Mouse (Mus musculus) intestine, embryonic 14.5 days (tissue): Measurements from ENCODE around the gene Foxp1. TPM values are rescaled to one million over a fixed set of nuclear protein-coding genes. Genes with fewer than 3 reads are reported as not detected.

Experiments
- ATAC-seq: fragments of 200-750 bp; cut with Nextera tagmentation; replicated peaks from 2 replicates; pipeline ENCODE4 v1.8.0; 2017; ENCODE audit warnings: low read depth, moderate number of reproducible peaks, moderate TSS enrichment, moderate library complexity; ENCODE audit not compliant: low FRiP score, low TSS enrichment
- DNase-seq: peaks from one replicate; pipeline ENCODE4 v3.0.0-alpha.2; 2018; ENCODE audit warnings: low spot score
- H3K27ac ChIP-seq: fragments of 300-500 bp; sonication (generic); 2 replicates; pipeline ENCODE4 v1.5.1; 2014; ENCODE audit warnings: low read depth, mild to moderate bottlenecking, control low read depth
- H3K27me3 ChIP-seq: fragments of 300-500 bp; sonication (generic); replicated peaks from 2 replicates; pipeline ENCODE4 v1.6.1; 2014; ENCODE audit warnings: low read length, control low read depth; ENCODE audit not compliant: control insufficient read depth, insufficient read depth
- H3K36me3 ChIP-seq: fragments of 300-500 bp; sonication (generic); 2 replicates; pipeline ENCODE4 v1.6.1; 2014; ENCODE audit warnings: low read length, control low read depth; ENCODE audit not compliant: control insufficient read depth, insufficient read depth
- H3K4me1 ChIP-seq: fragments of 300-500 bp; sonication (generic); replicated peaks from 2 replicates; pipeline ENCODE4 v1.6.1; 2014; ENCODE audit warnings: low read length, control low read depth, mixed read lengths; ENCODE audit not compliant: control insufficient read depth, insufficient read depth
- H3K4me2 ChIP-seq: fragments of 300-500 bp; sonication (generic); 2 replicates; pipeline ENCODE4 v1.6.1; 2014; ENCODE audit warnings: low read length
- H3K4me3 ChIP-seq: fragments of 300-500 bp; sonication (generic); 2 replicates; pipeline ENCODE4 v1.5.1; 2014; ENCODE audit warnings: low read depth, low read length, control low read depth, mixed read lengths
- H3K9ac ChIP-seq: fragments of 300-500 bp; sonication (generic); 2 replicates; pipeline ENCODE4 v1.6.1; 2014; ENCODE audit warnings: mild to moderate bottlenecking, low read length
- H3K9me3 ChIP-seq: fragments of 300-500 bp; sonication (generic); 2 replicates; pipeline ENCODE4 v1.6.1; 2016; ENCODE audit warnings: low read length, control low read depth; ENCODE audit not compliant: control insufficient read depth
- WGBS: fragments of 180-500 bp; shearing (Covaris S2); extraction: QIAGEN DNeasy Blood & Tissue Kit; methylation state at CpG from one replicate; pipeline ENCODE4 v1.1.7; 2014; 5-methylcytosine and 5-hydroxymethylcytosine counted together
- polyA plus RNA-seq: library from polyadenylated mRNA; unstranded; fragments of >200 nt; fragmentation: Nextera tagmentation; extraction: Ambion mirVana; gene quantifications from 2 replicates; pipeline ENCODE4 v1.2.1, GENCODE M21; 2014

The Foxp1 gene
- polyA plus RNA-seq, 1 experiment from 2014 or later, result 133 TPM

DNA sequence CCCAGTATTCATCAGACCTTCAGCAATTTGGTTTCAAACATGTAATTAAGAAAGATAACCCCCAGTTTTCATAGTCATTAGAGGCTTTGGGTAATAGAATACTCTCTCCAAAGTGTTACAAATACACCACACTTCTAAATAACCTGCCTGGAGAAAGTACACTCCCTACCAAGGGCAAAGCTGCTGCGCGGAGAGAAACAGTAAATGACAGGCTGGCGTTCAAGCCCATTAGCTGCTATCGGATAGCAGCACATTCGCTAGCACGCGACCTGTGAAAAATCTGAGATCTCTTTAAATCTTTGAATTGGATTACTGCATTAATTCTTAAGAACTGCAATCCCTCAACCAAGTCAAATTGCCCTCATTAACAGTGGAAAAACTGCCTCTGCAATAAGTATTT lies 418.1 kb downstream of the Foxp1 start:
- DNase-seq (no peak), ATAC-seq (no peak)
- H3K4me1 ChIP-seq, result peaks cover 38% of the 10 kb centered on the region
- H3K27me3 ChIP-seq, result no peaks in the 10 kb centered on the region
- H3K27ac ChIP-seq, result no peak overlapping the region
- no peaks in the 10 kb centered on the region for H3K9me3 ChIP-seq
- H3K4me3 ChIP-seq, result no peak overlapping the region
- H3K36me3 ChIP-seq, result no peaks in the 10 kb centered on the region
- no peak overlapping the region for H3K9ac ChIP-seq
- H3K4me2 ChIP-seq, result no peak overlapping the region
- WGBS, result 77% methylated on average over 7 of the region's 7 CpGs

DNA sequence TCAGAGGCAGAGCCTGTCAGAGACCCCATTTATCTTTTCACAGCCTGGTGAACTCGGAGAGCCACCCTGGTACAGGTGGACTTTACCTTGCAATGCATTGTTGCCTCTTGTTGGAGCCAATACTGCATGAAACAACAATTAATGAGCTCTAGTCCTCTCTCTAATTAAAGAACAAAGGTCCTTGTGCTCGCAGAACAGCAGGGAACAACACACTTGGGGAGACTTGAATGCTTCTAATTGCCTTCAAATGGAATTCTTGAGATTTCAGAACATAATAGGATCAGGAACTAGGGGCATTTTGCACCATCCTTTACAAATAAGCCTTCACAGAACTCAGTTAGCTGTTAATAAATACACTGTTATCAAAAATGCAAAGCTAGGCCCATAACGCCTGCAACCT lies 418.6 kb downstream of the Foxp1 start:
- Histone ChIP-seq H3K4me1 (peaks cover 38% of the 10 kb centered on the region), H3K9me3 (no peaks in the 10 kb centered on the region), H3K9ac (no peak overlapping the region), H3K4me3 (no peak overlapping the region), H3K27me3 (no peaks in the 10 kb centered on the region), H3K27ac (0 out of 2 replicates have a peak overlapping the region, but pooled peaks have one; percentile 16), H3K36me3 (no peaks in the 10 kb centered on the region), H3K4me2 (no peak overlapping the region)
- 63% methylated on average over 3 of the region's 3 CpGs for WGBS
- ATAC-seq, result no peak
- DNase-seq, result no peak

DNA sequence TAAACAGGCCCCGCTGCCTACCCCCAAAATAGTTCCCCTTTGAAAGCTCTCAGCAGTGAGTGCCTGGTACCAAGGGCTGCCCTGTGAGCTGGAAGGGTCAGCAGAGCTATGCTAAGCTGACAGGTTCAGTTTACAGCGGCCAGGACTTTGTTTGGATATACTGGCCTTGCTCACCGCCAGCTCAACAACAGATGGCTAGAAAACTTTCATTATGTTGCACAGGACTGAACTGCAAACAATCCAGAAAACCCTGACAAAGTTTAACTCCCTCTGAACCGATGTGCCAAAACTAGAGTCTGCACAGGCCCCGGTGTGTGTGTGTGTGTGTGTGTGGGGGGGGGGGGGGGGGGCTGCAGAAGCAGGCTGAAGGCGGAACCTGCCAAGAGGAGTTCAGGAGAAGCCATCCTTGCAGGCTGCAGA lies 421.0 kb downstream of the Foxp1 start:
- DNase-seq (peak; percentile 70), ATAC-seq (peak; percentile 51)
- WGBS, result 4% methylated on average over 6 of the region's 6 CpGs
- Histone ChIP-seq H3K36me3 (no peaks in the 10 kb centered on the region), H3K27ac (peak overlapping the region; percentile 80), H3K27me3 (no peaks in the 10 kb centered on the region), H3K4me3 (no peak overlapping the region), H3K9me3 (no peaks in the 10 kb centered on the region), H3K4me2 (peak overlapping the region; percentile 41), H3K4me1 (peaks cover 51% of the 10 kb centered on the region), H3K9ac (peak overlapping the region; percentile 25; the same call in 1 of the 2 replicates)

DNA sequence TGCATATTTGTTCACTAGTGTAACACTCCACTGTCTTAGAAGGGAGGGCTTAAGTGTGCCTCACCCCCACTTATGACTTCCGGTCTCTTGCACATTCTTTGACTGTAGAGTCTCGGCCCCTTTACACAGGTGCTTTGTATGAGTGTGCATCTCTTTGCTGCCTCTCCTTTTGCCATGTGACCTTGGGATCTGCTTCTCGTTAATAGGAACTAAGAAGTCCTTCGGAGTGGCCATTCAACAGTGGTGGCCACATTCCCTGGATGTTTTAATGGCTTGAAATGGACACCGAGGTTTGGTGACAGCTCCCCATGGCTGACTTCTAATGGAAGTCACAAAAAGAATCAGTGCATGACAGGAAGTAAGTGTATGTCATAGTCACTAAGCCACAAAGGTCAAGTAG lies 422.2 kb downstream of the Foxp1 start:
- no peaks in the 10 kb centered on the region for H3K36me3 ChIP-seq
- no peaks in the 10 kb centered on the region for H3K9me3 ChIP-seq
- DNase-seq (no peak), ATAC-seq (no peak)
- H3K27me3 ChIP-seq, result no peaks in the 10 kb centered on the region
- H3K4me3 ChIP-seq, result no peak overlapping the region
- no peak overlapping the region for H3K4me2 ChIP-seq
- WGBS, result 31% methylated on average over 5 of the region's 5 CpGs
- H3K9ac ChIP-seq, result no peak overlapping the region
- peaks cover 53% of the 10 kb centered on the region for H3K4me1 ChIP-seq
- H3K27ac ChIP-seq, result no peak overlapping the region

DNA sequence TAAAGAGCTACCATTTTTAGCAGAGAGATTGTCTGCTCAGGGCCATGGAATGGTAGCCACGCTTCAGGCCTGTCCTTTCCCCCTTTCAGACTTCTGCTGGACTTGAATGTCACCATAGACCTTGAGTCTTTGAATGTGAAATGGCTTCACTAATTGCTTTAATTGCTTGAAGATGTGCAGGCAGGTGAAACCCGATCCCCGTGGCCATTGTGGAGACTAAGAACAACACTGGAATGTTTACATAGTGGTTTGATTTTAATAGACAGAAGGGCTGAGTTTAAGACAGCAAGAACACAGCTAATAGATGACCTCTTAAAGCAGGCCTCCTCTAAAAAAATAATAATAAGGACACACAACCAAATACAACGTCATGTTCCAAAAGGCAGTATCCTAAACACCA lies 422.7 kb downstream of the Foxp1 start:
- H3K27me3 ChIP-seq, result no peaks in the 10 kb centered on the region
- H3K4me3 ChIP-seq, result no peak overlapping the region
- no peak overlapping the region for H3K4me2 ChIP-seq
- H3K4me1 ChIP-seq, result peaks cover 50% of the 10 kb centered on the region
- no peaks in the 10 kb centered on the region for H3K36me3 ChIP-seq
- no peak overlapping the region for H3K9ac ChIP-seq
- WGBS, result 32% methylated on average over 4 of the region's 4 CpGs
- no peak for DNase-seq
- H3K9me3 ChIP-seq, result no peaks in the 10 kb centered on the region
- no peak overlapping the region for H3K27ac ChIP-seq
- ATAC-seq, result no peak

DNA sequence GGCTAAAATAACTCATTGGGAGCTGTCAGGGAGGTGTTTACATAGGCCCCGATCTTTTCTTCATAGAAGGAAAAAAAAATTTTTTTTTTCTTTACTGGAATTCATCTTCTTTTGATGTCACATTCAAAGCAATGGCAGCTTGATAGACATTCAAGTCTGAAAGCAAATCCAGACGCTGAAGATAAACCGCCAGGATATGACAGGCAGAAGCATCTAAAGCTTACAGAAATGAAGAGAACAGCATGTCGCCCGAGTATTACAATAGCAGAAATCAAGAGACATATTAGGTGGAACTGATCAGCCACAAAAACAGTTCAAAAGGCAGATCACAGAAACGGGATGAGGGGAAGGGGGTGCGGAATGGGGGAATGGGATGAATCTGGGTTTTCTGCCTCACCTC lies 425.3 kb downstream of the Foxp1 start:
- ATAC-seq (no peak), DNase-seq (no peak)
- Histone ChIP-seq H3K4me3 (no peak overlapping the region), H3K9ac (no peak overlapping the region), H3K27ac (peak overlapping the region; percentile 92), H3K4me2 (peak overlapping the region; percentile 56), H3K9me3 (no peaks in the 10 kb centered on the region), H3K27me3 (no peaks in the 10 kb centered on the region), H3K4me1 (peaks cover 51% of the 10 kb centered on the region), H3K36me3 (no peaks in the 10 kb centered on the region)
- 26% methylated on average over 7 of the region's 7 CpGs for WGBS

DNA sequence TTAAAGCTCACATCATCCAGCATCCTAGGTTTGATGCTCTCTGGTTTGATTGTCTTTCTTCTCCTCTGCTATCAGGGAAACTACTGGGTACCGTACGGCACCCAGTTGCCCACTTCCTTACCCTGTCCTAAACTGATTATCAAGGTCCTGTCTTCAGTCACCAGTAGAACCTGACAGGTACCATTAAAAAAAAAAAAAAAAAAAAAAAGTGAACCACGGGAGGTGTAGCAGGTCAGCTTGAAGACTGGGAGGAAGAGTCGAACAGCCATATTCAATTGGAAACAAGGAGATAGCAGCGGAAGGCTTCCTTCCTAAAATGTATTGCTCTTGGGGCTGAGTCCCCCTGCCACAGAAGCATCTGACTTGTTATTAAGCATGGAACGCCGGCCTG lies 425.8 kb downstream of the Foxp1 start:
- WGBS, result 29% methylated on average over 7 of the region's 7 CpGs
- DNase-seq (no peak), ATAC-seq (no peak)
- Histone ChIP-seq H3K9ac (no peak overlapping the region), H3K27ac (peak overlapping the region; percentile 92), H3K27me3 (no peaks in the 10 kb centered on the region), H3K9me3 (no peaks in the 10 kb centered on the region), H3K4me1 (peaks cover 48% of the 10 kb centered on the region), H3K4me2 (peak overlapping the region; percentile 56), H3K36me3 (no peaks in the 10 kb centered on the region), H3K4me3 (no peak overlapping the region)

DNA sequence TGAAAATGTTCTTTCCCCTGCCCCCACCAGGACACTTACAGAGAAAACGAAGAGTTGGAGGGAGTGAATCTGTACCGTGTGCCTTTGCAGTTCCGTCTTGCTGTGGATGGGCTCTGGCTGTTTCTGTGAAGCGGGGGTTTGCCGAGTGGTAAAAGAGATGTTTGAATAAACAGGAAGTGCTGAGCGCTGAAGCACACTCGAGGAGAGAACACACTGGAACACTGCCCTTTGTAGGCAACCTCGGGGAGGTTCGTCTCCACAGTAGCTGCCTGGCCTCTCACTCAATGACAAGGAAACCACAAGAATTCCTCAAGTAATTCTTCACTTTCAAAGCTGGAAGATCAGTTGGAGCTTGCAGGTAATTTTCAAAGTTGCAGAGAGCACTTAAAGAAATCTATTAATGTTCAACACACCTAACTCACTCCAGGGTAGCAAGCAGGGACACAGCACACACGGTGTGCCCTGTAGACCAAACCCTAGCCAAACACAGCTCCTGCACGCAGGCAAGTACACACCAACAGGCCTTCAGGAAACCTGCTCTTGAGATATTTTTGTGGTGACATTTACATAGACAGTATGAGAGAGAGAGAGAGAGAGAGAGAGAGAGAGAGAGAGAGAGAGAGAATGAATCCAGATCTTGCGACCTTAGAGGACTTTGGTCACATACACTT lies 426.3 kb downstream of the Foxp1 start:
- Histone ChIP-seq H3K9ac (peak overlapping the region; percentile 62), H3K27ac (peak overlapping the region; percentile 92), H3K4me1 (peaks cover 48% of the 10 kb centered on the region), H3K4me3 (peak overlapping the region; percentile 43), H3K9me3 (no peaks in the 10 kb centered on the region), H3K4me2 (peak overlapping the region; percentile 56), H3K36me3 (no peaks in the 10 kb centered on the region), H3K27me3 (no peaks in the 10 kb centered on the region)
- DNase-seq (peak; percentile 69), ATAC-seq (no peak)
- 8% methylated on average over 12 of the region's 12 CpGs for WGBS
